Mouse (Mus musculus) thymus, adult 2 months (tissue): ENCODE data around the gene Borcs5.
"Not testable (repeated sequence)": the region's sequence is repeated elsewhere in the genome, so short reads cannot be mapped to it uniquely, and the experiment has no call there.

ENCODE experiments used
- CTCF ChIP-seq: fragments of 200-500 bp; IDR thresholded peaks from 2 replicates; pipeline ENCODE4 v1.5.1; 2012; ENCODE audit warnings: mild to moderate bottlenecking, control low read depth, low read length, moderate library complexity, borderline replicate concordance; ENCODE audit not compliant: control insufficient read depth, poor library complexity, insufficient read depth; ENCODE audit errors: extremely low read depth
- POLR2A ChIP-seq: fragments of 200-500 bp; IDR thresholded peaks from 2 replicates; pipeline ENCODE4 v1.6.1; 2012; ENCODE audit warnings: mild to moderate bottlenecking, low read length, control low read depth, moderate library complexity; ENCODE audit not compliant: control insufficient read depth, poor library complexity, insufficient read depth; ENCODE audit errors: extremely low read depth

DNA sequence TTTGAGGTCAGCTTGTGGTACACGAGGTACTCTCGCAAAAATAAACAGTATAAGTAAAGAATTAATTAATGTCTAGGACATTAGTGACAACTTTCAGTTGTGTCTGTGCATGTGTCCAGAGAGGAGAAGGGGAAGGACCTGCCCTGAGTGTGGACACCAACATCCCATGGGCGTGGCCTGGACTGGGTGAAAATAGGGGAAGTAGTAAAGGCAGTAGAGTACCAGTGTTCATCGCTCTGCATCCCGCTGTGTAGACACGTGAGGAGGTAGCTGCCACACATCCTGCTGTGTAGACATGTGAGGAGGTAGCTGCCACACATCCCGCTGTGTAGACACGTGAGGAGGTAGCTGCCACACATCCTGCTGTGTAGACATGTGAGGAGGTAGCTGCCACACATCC is 34.4 kb downstream of the Borcs5 start:
- not testable (repeated sequence) for TF ChIP-seq CTCF, POLR2A
